Mouse (Mus musculus) embryonic facial prominence, embryonic 15.5 days (tissue): ENCODE measurements at regions not wholly inside any gene's neighbourhood (a gene's known extent, or its start where the extent isn't known, plus 50 kb on each side); places are given as distances from the start of the nearest gene placed in this dataset.

Experiments used
- ATAC-seq: fragments of 200-750 bp; cut with Nextera tagmentation; 2 replicates; pipeline ENCODE4 v1.8.0; 2017; ENCODE audit warnings: low read depth, moderate TSS enrichment; ENCODE audit not compliant: insufficient number of reproducible peaks, low FRiP score, low TSS enrichment
- H3K27ac ChIP-seq: fragments of 300-500 bp; sonication (generic); replicated peaks from 2 replicates; pipeline ENCODE4 v1.5.1; 2015; ENCODE audit warnings: mild to moderate bottlenecking, inconsistent platforms
- H3K27me3 ChIP-seq: fragments of 300-500 bp; sonication (generic); 2 replicates; pipeline ENCODE4 v1.6.1; 2015; ENCODE audit warnings: inconsistent platforms
- H3K36me3 ChIP-seq: fragments of 300-500 bp; sonication (generic); 2 replicates; pipeline ENCODE4 v1.6.1; 2015; ENCODE audit warnings: mild to moderate bottlenecking, inconsistent platforms
- H3K4me1 ChIP-seq: fragments of 300-500 bp; sonication (generic); 2 replicates; pipeline ENCODE4 v1.6.1; 2015; ENCODE audit warnings: inconsistent platforms
- H3K4me2 ChIP-seq: fragments of 300-500 bp; sonication (generic); replicated peaks from 2 replicates; pipeline ENCODE4 v1.6.1; 2015; ENCODE audit warnings: mild to moderate bottlenecking, inconsistent platforms
- H3K4me3 ChIP-seq: fragments of 300-500 bp; sonication (generic); replicated peaks from 2 replicates; pipeline ENCODE4 v1.5.1; 2015; ENCODE audit warnings: mild to moderate bottlenecking, inconsistent platforms
- H3K9ac ChIP-seq: fragments of 300-500 bp; sonication (generic); 2 replicates; pipeline ENCODE4 v1.6.1; 2015; ENCODE audit warnings: inconsistent platforms
- H3K9me3 ChIP-seq: fragments of 300-500 bp; sonication (generic); replicated peaks from 2 replicates; pipeline ENCODE4 v1.6.1; 2016; ENCODE audit warnings: inconsistent platforms
- WGBS: fragments of 180-500 bp; shearing (Covaris S2); methylation state at CpG from one replicate; pipeline ENCODE4 v1.1.7; 2015; 5-methylcytosine and 5-hydroxymethylcytosine counted together

GRCm38 (mm10) chr15:13287878-13288277, 114.4 kb upstream of the Cdh6 start:
- H3K9me3 ChIP-seq, result no peaks in the 10 kb centered on the region
- H3K27ac ChIP-seq, result no peak overlapping the region
- ATAC-seq, result no peak
- H3K36me3 ChIP-seq, result no peaks in the 10 kb centered on the region
- peak overlapping the region; percentile 35 for H3K4me3 ChIP-seq
- H3K9ac ChIP-seq, result no peak overlapping the region
- H3K4me2 ChIP-seq, result peak overlapping the region; percentile 41
- no peaks in the 10 kb centered on the region for H3K4me1 ChIP-seq
- no peaks in the 10 kb centered on the region for H3K27me3 ChIP-seq
- 19% methylated on average over 11 of the region's 11 CpGs for WGBS

- 18% methylated on average over 3 of the region's 3 CpGs for WGBS
- H3K27ac ChIP-seq, result no peak overlapping the region
- no peaks in the 10 kb centered on the region for H3K27me3 ChIP-seq
- H3K4me1 ChIP-seq, result no peaks in the 10 kb centered on the region
- ATAC-seq, result no peak
- H3K4me2 ChIP-seq, result no peak overlapping the region
- no peak overlapping the region for H3K4me3 ChIP-seq
- H3K9me3 ChIP-seq, result no peaks in the 10 kb centered on the region
- H3K36me3 ChIP-seq, result no peaks in the 10 kb centered on the region
- H3K9ac ChIP-seq, result no peak overlapping the region
These were observed 111.9 kb upstream of the Cdh6 start for GRCm38 (mm10) chr15:13285355-13285754.

GRCm38 (mm10) chr15:13284219-13284618, 110.7 kb upstream of the Cdh6 start:
- Histone ChIP-seq H3K4me3 (no peak overlapping the region), H3K9ac (no peak overlapping the region), H3K27ac (no peak overlapping the region), H3K36me3 (no peaks in the 10 kb centered on the region), H3K4me1 (no peaks in the 10 kb centered on the region), H3K4me2 (no peak overlapping the region), H3K9me3 (no peaks in the 10 kb centered on the region), H3K27me3 (no peaks in the 10 kb centered on the region)
- 72% methylated on average over 2 of the region's 2 CpGs for WGBS
- no peak for ATAC-seq

GRCm38 (mm10) chr15:13283106-13283505, 109.6 kb upstream of the Cdh6 start:
- no peak for ATAC-seq
- Histone ChIP-seq H3K27ac (no peak overlapping the region), H3K4me1 (no peaks in the 10 kb centered on the region), H3K9ac (no peak overlapping the region), H3K9me3 (no peaks in the 10 kb centered on the region), H3K4me2 (no peak overlapping the region), H3K27me3 (no peaks in the 10 kb centered on the region), H3K36me3 (no peaks in the 10 kb centered on the region), H3K4me3 (no peak overlapping the region)
- 87% methylated on average over 5 of the region's 5 CpGs for WGBS

- whole genome bisulfite sequencing, result 84% methylated on average over 8 of the region's 8 CpGs
- no peak for ATAC-seq
These were observed 103.4 kb upstream of the Cdh6 start for GRCm38 (mm10) chr15:13276909-13277235.

GRCm38 (mm10) chr15:13276225-13276908, 102.9 kb upstream of the Cdh6 start:
- H3K27ac ChIP-seq, result no peak overlapping the region
- no peak overlapping the region for H3K9ac ChIP-seq
- H3K9me3 ChIP-seq, result no peaks in the 10 kb centered on the region
- ATAC-seq, result no peak
- H3K36me3 ChIP-seq, result no peaks in the 10 kb centered on the region
- H3K4me1 ChIP-seq, result no peaks in the 10 kb centered on the region
- WGBS, result 75% methylated on average over 5 of the region's 5 CpGs
- H3K4me2 ChIP-seq, result no peak overlapping the region
- no peaks in the 10 kb centered on the region for H3K27me3 ChIP-seq
- no peak overlapping the region for H3K4me3 ChIP-seq

More at GRCm38 (mm10) chr15:13276909-13277235, 103.4 kb upstream of the Cdh6 start:
- H3K36me3 ChIP-seq, result no peaks in the 10 kb centered on the region
- H3K9ac ChIP-seq, result no peak overlapping the region
- H3K9me3 ChIP-seq, result no peaks in the 10 kb centered on the region
- H3K27me3 ChIP-seq, result no peaks in the 10 kb centered on the region
- no peak overlapping the region for H3K4me2 ChIP-seq
- H3K4me3 ChIP-seq, result no peak overlapping the region
- no peak overlapping the region for H3K27ac ChIP-seq
- H3K4me1 ChIP-seq, result no peaks in the 10 kb centered on the region

- Histone ChIP-seq H3K9ac (no peak overlapping the region), H3K9me3 (no peaks in the 10 kb centered on the region), H3K4me1 (no peaks in the 10 kb centered on the region), H3K27me3 (no peaks in the 10 kb centered on the region), H3K36me3 (no peaks in the 10 kb centered on the region), H3K4me3 (no peak overlapping the region), H3K27ac (no peak overlapping the region), H3K4me2 (no peak overlapping the region)
- no peak for ATAC-seq
- 36% methylated on average over 5 of the region's 5 CpGs for WGBS
These were observed 101.9 kb upstream of the Cdh6 start for GRCm38 (mm10) chr15:13275326-13275725.

GRCm38 (mm10) chr15:13274366-13275067, 101.0 kb upstream of the Cdh6 start:
- H3K4me1 ChIP-seq, result no peaks in the 10 kb centered on the region
- no peaks in the 10 kb centered on the region for H3K27me3 ChIP-seq
- no peak overlapping the region for H3K9ac ChIP-seq
- WGBS, result 84% methylated on average over 5 of the region's 5 CpGs
- no peaks in the 10 kb centered on the region for H3K9me3 ChIP-seq
- no peak overlapping the region for H3K4me3 ChIP-seq
- H3K4me2 ChIP-seq, result no peak overlapping the region
- no peak for ATAC-seq
- H3K27ac ChIP-seq, result no peak overlapping the region
- H3K36me3 ChIP-seq, result no peaks in the 10 kb centered on the region

GRCm38 (mm10) chr15:13246053-13246696, 72.7 kb upstream of the Cdh6 start:
- Histone ChIP-seq H3K9me3 (no peaks in the 10 kb centered on the region), H3K27me3 (no peaks in the 10 kb centered on the region), H3K4me1 (no peaks in the 10 kb centered on the region), H3K4me3 (no peak overlapping the region), H3K27ac (no peak overlapping the region), H3K4me2 (no peak overlapping the region), H3K36me3 (no peaks in the 10 kb centered on the region), H3K9ac (no peak overlapping the region)
- no peak for ATAC-seq
- WGBS, result 64% methylated on average over 11 of the region's 11 CpGs

GRCm38 (mm10) chr15:13244306-13244705, 70.8 kb upstream of the Cdh6 start:
- Histone ChIP-seq H3K36me3 (no peaks in the 10 kb centered on the region), H3K4me1 (no peaks in the 10 kb centered on the region), H3K27ac (no peak overlapping the region), H3K4me2 (peak overlapping the region; percentile 23), H3K4me3 (no peak overlapping the region), H3K27me3 (no peaks in the 10 kb centered on the region), H3K9ac (no peak overlapping the region), H3K9me3 (no peaks in the 10 kb centered on the region)
- ATAC-seq, result no peak
- WGBS, result 21% methylated on average over 14 of the region's 14 CpGs

GRCm38 (mm10) chr15:13243561-13243960, 70.1 kb upstream of the Cdh6 start:
- no peak overlapping the region for H3K27ac ChIP-seq
- WGBS, result 58% methylated on average over 4 of the region's 4 CpGs

More at GRCm38 (mm10) chr15:13243561-13243960, 70.1 kb upstream of the Cdh6 start:
- H3K27me3 ChIP-seq, result no peaks in the 10 kb centered on the region
- H3K36me3 ChIP-seq, result no peaks in the 10 kb centered on the region
- H3K9ac ChIP-seq, result no peak overlapping the region
- no peaks in the 10 kb centered on the region for H3K4me1 ChIP-seq
- H3K9me3 ChIP-seq, result no peaks in the 10 kb centered on the region
- no peak overlapping the region for H3K4me3 ChIP-seq
- H3K4me2 ChIP-seq, result no peak overlapping the region
- ATAC-seq, result no peak
